Mouse (Mus musculus): Measurements from ENCODE around the gene Olfr275.

GRCm38 (mm10) chr4:52864156-52864555 is 49.8 kb downstream of the Olfr275 start:
- TF ChIP-seq POLR2A (IDR thresholded peaks at IDR 0.05; ENCODE audit: borderline replicate concordance, low read depth, low read length) = no peak
- TF ChIP-seq CTCF (IDR thresholded peaks at IDR 0.05; ENCODE audit: low read depth, low read length) = no peak
